Mouse (Mus musculus) forebrain, embryonic 15.5 days (tissue): ENCODE results near the gene Dohh. TPM values are rescaled to one million over a fixed set of nuclear protein-coding genes. Genes with fewer than 3 reads are reported as not detected.
A peak's percentile ranks its signal among the peaks of the same experiment; 100 is the strongest.

Experiments
- ATAC-seq: fragments of 200-750 bp; cut with Nextera tagmentation; replicated peaks from 2 replicates; pipeline ENCODE4 v1.8.0; 2017; ENCODE audit warnings: mild to moderate bottlenecking, moderate TSS enrichment, moderate library complexity
- H3K27ac ChIP-seq: fragments of 300-500 bp; sonication (generic); replicated peaks from 2 replicates; pipeline ENCODE4 v1.5.1; 2015; ENCODE audit warnings: mild to moderate bottlenecking, inconsistent platforms
- H3K27me3 ChIP-seq: fragments of 300-500 bp; sonication (generic); 2 replicates; pipeline ENCODE4 v1.6.1; 2015; ENCODE audit warnings: inconsistent platforms
- H3K36me3 ChIP-seq: fragments of 300-500 bp; sonication (generic); 2 replicates; pipeline ENCODE4 v1.6.1; 2015; ENCODE audit warnings: mild to moderate bottlenecking, inconsistent platforms
- H3K4me1 ChIP-seq: fragments of 300-500 bp; sonication (generic); 2 replicates; pipeline ENCODE4 v1.6.1; 2015; ENCODE audit warnings: inconsistent platforms
- H3K4me2 ChIP-seq: fragments of 300-500 bp; sonication (generic); replicated peaks from 2 replicates; pipeline ENCODE4 v1.6.1; 2015; ENCODE audit warnings: mild to moderate bottlenecking, inconsistent platforms
- H3K4me3 ChIP-seq: fragments of 300-500 bp; sonication (generic); 2 replicates; pipeline ENCODE4 v1.5.1; 2015; ENCODE audit warnings: mild to moderate bottlenecking, inconsistent platforms
- H3K9ac ChIP-seq: fragments of 300-500 bp; sonication (generic); replicated peaks from 2 replicates; pipeline ENCODE4 v1.6.1; 2015; ENCODE audit warnings: mild to moderate bottlenecking, inconsistent platforms
- H3K9me3 ChIP-seq: fragments of 300-500 bp; sonication (generic); 2 replicates; pipeline ENCODE4 v1.6.1; 2016; ENCODE audit warnings: inconsistent platforms
- WGBS: fragments of 180-500 bp; shearing (Covaris S2); methylation state at CpG from one replicate; pipeline ENCODE4 v1.1.7; 2015; ENCODE audit warnings: mixed read lengths; 5-methylcytosine and 5-hydroxymethylcytosine counted together
- polyA plus RNA-seq: library from polyadenylated mRNA; unstranded; fragments of >200 nt; fragmentation: Nextera tagmentation; extraction: Ambion mirVana; gene quantifications from 2 replicates; pipeline ENCODE4 v1.2.1, GENCODE M21; 2015

Gene Dohh
- polyA plus RNA-seq, 1 experiment from 2014 or later = 88.2 TPM

DNA sequence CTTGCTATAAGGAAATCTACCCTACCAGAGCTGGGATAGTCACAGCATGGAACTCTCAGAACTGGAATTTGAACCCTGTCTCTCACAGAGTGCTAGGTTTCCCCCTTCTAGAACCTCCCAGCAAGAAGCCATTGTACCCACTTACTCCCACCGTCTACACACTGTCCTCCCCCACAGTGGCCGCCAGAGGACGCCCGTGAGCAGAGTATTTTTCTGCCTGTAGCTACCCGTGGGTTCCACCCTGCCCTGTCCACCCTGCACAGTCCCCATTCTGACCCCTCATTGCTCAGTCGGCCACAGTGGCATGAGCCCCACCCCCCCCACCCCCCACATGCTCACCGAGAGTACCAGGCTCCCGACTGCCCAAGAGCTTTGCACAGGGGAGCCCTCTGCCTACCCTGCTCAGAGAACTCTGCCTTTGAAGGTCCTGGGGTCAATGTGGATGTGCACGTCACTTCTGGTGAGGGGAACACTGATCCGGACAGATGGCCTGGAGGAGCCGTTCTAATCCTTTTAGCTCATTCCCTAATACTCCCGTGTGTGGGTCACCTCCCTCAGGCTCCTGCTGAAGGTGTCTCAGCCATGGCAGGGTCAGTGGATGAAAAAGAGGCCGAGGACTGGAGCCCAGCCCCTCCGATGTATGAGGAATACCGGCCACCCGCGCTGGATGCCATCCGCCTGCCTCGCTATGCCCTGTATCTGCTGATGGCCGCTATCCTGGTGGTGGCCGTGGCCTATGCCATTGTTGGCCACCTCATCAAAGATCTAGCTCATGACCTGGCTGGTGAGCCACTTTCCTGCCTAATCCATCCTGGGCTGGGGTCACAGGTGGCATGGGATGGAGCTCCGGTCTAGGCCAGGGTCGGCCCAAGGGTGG is 5.8 kb downstream of the Dohh start:
- WGBS = 63% methylated on average over 23 of the region's 23 CpGs
- H3K4me2 ChIP-seq = no peak overlapping the region
- no peaks in the 10 kb centered on the region for H3K9me3 ChIP-seq
- H3K4me3 ChIP-seq = no peak overlapping the region
- H3K27ac ChIP-seq = no peak overlapping the region
- H3K27me3 ChIP-seq = no peaks in the 10 kb centered on the region
- peak; percentile 53; the same call in 1 of the 2 replicates for ATAC-seq
- H3K36me3 ChIP-seq = peaks cover 22% of the 10 kb centered on the region
- no peak overlapping the region for H3K9ac ChIP-seq
- H3K4me1 ChIP-seq = peaks cover 25% of the 10 kb centered on the region

DNA sequence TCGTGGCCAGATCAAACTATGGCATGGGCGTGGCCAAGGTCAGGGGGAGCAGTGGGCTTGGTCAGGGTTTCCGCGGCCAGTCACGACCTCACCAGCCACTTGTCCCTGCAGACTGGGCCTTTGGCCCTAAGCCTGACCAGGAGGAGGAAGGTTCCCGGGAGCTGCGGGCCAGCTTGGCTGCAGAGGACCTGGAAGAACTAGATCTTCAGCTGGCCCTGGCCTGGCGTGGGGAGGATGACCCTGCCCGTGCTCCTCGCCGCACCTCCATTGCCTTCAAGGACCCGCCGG is 6.4 kb downstream of the Dohh start:
- Histone ChIP-seq H3K9ac (no peak overlapping the region), H3K9me3 (no peaks in the 10 kb centered on the region), H3K4me3 (no peak overlapping the region), H3K27me3 (no peaks in the 10 kb centered on the region), H3K36me3 (peaks cover 22% of the 10 kb centered on the region), H3K4me1 (peaks cover 19% of the 10 kb centered on the region), H3K27ac (no peak overlapping the region), H3K4me2 (no peak overlapping the region)
- ATAC-seq = no peak
- 88% methylated on average over 13 of the region's 13 CpGs for WGBS

DNA sequence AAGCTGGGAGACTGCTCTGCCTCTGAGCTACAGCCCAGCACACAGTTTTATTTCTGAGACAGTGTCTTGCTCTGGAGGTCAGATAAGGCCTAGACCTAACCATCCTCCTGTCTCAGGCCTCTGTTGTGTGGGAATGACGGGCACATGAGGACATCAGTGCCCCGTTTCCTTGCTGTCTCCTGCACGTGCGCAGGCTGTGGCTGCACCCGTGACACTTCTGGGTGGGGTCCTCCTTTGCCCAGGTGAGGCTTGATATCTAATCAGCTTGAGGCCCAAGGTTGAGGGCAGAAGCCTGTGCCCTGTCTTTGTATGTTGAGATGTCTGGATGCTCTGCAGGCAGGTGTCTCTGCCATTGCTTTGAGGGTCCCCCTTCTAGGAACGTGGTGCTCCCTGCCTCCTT is 8.0 kb downstream of the Dohh start:
- Histone ChIP-seq H3K27me3 (no peaks in the 10 kb centered on the region), H3K4me1 (peaks cover 21% of the 10 kb centered on the region), H3K4me3 (no peak overlapping the region), H3K9ac (no peak overlapping the region), H3K36me3 (peaks cover 13% of the 10 kb centered on the region), H3K27ac (no peak overlapping the region), H3K4me2 (no peak overlapping the region), H3K9me3 (no peaks in the 10 kb centered on the region)
- no peak for ATAC-seq
- 84% methylated on average over 6 of the region's 6 CpGs for WGBS

DNA sequence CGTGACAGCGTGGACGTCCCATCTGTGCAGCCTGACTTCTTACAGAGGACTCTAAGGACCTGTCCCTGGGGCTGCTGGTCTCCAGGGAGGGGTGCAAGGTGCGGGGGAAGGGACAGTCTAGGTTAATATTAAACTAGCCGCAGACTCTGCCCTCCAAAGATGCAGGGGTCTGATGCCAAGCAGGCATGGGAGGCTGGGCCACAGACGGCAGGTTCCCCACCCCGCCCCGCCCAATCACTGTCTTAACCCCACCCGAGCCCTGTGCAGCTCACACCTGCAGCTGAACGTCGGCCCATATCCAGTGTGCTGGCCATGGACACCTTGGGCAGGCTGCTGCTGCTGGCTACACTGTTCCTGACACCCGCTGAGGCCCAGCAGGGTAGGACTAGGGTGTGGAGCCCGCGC is 8.6 kb downstream of the Dohh start, which contains the start of gene Smim24:
Gene Smim24 (plus strand): TSS at position 271 of the 405 bp plus-strand sequence.
- 74% methylated on average over 14 of the region's 14 CpGs for WGBS
- H3K9ac ChIP-seq = peak within 1 kb of the TSS; percentile 37
- H3K4me3 ChIP-seq = peak within 1 kb of the TSS; percentile 20

DNA sequence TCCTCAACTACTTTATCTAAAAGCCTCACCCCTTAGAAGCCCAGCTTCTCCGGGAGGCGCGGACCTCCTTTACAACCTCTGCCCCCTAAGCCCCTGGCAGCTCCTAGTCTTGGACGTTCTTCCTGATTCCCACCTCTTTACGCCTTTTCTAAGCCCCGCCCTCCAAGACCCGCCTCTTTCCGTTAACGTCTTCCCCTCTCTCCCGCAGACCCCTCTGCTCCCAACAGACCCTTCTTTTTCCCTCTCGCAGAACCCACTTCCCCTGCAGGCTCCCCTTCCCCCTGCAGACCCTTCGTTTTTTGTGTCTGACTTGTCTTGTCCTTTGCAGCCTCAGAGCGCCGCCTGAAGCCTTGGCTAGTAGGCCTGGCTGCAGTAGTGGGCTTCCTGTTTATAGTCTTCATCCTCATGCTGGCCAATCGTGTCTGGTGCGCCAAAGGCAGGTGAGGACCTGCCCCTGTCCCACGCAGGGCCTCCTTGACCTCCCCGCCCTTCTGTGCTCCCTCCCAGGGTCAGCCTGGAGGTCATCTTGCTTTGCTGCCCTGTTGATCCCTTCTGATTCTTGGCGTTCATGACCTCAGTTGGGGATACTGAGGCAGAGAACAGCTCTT is 9.3 kb downstream of the Dohh start:
- H3K4me2 ChIP-seq = peak overlapping the region; percentile 36
- H3K9ac ChIP-seq = peak overlapping the region; percentile 37
- no peak for ATAC-seq
- no peak overlapping the region for H3K27ac ChIP-seq
- peak overlapping the region; percentile 20 for H3K4me3 ChIP-seq
- H3K9me3 ChIP-seq = no peaks in the 10 kb centered on the region
- H3K27me3 ChIP-seq = no peaks in the 10 kb centered on the region
- WGBS = 8% methylated on average over 19 of the region's 19 CpGs
- H3K4me1 ChIP-seq = peaks cover 21% of the 10 kb centered on the region
- no peaks in the 10 kb centered on the region for H3K36me3 ChIP-seq

More for the DNA sequence above, 8.6 kb downstream of the Dohh start, which contains the start of gene Smim24:
- Histone ChIP-seq H3K9me3 (no peaks in the 10 kb centered on the region), H3K27me3 (no peaks in the 10 kb centered on the region), H3K4me1 (peaks cover 21% of the 10 kb centered on the region), H3K4me2 (peak within 1 kb of the TSS; percentile 36), H3K36me3 (peaks cover 7% of the 10 kb centered on the region), H3K27ac (no peak within 1 kb of the TSS)
- ATAC-seq = no peak

DNA sequence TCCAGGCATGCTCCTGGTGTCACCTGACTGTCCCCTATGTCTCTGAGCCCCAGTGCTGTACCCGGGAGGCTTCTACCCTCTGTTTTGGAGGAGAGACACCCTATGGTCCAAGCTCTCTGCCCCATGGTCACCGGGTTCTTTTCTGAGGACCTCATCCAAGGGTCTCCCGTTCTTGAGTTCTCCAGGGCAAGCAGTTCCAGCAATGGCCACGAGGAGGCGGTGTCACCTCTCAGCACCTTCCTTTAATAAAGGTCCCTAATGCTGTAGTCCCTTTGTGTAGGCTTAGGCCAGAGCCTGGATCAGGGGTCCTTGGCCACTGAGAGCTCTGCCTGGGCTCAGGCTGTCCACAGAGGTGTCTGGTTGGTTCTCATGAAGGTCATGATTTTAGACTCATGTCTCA is 10.9 kb downstream of the Dohh start:
- Histone ChIP-seq H3K27ac (0 out of 2 replicates have a peak overlapping the region, but pooled peaks have one; percentile 17), H3K4me1 (peaks cover 26% of the 10 kb centered on the region), H3K4me3 (no peak overlapping the region), H3K4me2 (no peak overlapping the region), H3K27me3 (no peaks in the 10 kb centered on the region), H3K9ac (no peak overlapping the region), H3K9me3 (no peaks in the 10 kb centered on the region), H3K36me3 (0 out of 2 replicates have a peak, but pooled peaks cover 2% of the 10 kb centered on the region)
- no peak for ATAC-seq
- 16% methylated on average over 5 of the region's 5 CpGs for WGBS

DNA sequence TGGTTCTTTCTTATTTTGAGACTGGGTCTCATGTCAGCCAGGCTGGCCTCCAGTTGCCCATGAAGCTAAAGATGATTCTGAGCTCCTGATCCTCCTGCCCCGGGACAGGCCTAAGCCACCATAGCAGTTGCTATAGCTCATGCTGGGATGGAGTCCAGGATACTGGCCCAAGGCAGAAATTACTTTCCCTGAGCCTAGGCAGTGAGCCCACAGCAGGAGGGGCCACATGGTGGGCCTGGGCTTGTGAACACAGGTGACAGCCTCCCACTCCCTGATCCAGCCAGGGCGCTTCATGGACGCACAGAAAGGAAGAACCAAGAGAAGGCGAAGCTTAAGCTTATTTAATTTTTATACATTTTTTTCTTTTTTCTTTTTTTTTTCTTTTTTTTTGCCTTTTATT is 11.6 kb downstream of the Dohh start:
- H3K36me3 ChIP-seq = peaks cover 7% of the 10 kb centered on the region; the same call in 1 of the 2 replicates
- no peaks in the 10 kb centered on the region for H3K9me3 ChIP-seq
- no peak for ATAC-seq
- H3K27me3 ChIP-seq = no peaks in the 10 kb centered on the region
- H3K9ac ChIP-seq = 0 out of 2 replicates have a peak overlapping the region, but pooled peaks have one; percentile 21
- H3K27ac ChIP-seq = 0 out of 2 replicates have a peak overlapping the region, but pooled peaks have one; percentile 14
- H3K4me3 ChIP-seq = no peak overlapping the region
- H3K4me2 ChIP-seq = no peak overlapping the region
- H3K4me1 ChIP-seq = peaks cover 33% of the 10 kb centered on the region
- WGBS = 78% methylated on average over 4 of the region's 4 CpGs

DNA sequence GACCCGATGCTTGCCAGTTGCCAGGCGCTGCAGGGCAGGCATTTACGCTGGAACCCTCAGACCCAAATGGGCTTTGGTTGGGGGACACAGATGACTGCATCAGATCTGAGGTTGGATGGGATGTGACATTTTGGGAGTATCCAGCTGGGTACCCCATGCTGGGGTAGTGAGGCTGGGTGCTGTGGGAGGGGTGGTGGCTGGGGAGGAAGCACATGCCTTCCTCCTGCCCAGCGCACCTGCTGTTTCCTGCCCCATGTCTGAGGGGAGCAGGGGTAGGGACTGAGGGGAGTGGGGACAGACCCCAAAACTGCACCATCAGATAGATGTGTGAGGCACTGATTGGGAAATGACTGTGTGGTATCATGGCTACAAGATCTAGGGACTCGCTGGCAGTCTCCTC is 12.5 kb downstream of the Dohh start:
- no peak for ATAC-seq
- Histone ChIP-seq H3K9ac (peak overlapping the region; percentile 21; the same call in 1 of the 2 replicates), H3K27ac (no peak overlapping the region; the same call in 1 of the 2 replicates), H3K9me3 (no peaks in the 10 kb centered on the region), H3K27me3 (no peaks in the 10 kb centered on the region), H3K36me3 (peaks cover 7% of the 10 kb centered on the region; the same call in 1 of the 2 replicates), H3K4me3 (no peak overlapping the region), H3K4me1 (peaks cover 42% of the 10 kb centered on the region), H3K4me2 (no peak overlapping the region)
- 67% methylated on average over 5 of the region's 5 CpGs for WGBS

DNA sequence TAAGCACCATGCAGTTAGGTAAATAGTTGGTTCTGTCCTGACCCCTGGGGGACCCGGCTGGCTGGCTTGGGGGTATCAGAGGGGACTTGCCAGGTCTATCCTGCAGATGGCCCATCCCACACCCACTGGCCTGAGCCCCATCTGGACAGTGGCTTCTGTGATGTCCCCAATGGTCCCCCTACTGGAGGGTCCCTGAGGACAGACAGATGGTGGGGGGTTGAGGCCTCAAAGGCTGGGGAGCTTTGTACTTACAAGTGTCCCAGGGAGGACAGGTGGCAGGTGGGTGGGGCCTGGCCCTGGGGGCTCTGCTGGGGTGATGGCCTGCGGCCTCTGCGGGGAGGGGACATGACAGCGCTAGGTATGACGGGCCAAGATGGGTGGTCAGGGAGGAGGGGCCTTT is 15.1 kb downstream of the Dohh start:
- H3K36me3 ChIP-seq = peaks cover 7% of the 10 kb centered on the region; the same call in 1 of the 2 replicates
- 71% methylated on average over 5 of the region's 5 CpGs for WGBS
- no peak overlapping the region for H3K9ac ChIP-seq
- H3K27me3 ChIP-seq = peaks cover under 1% of the 10 kb centered on the region; the same call in 1 of the 2 replicates
- H3K9me3 ChIP-seq = no peaks in the 10 kb centered on the region
- no peak overlapping the region for H3K4me3 ChIP-seq
- ATAC-seq = no peak
- H3K4me1 ChIP-seq = peaks cover 48% of the 10 kb centered on the region
- 0 out of 2 replicates have a peak overlapping the region, but pooled peaks have one; percentile 43 for H3K4me2 ChIP-seq
- H3K27ac ChIP-seq = no peak overlapping the region

DNA sequence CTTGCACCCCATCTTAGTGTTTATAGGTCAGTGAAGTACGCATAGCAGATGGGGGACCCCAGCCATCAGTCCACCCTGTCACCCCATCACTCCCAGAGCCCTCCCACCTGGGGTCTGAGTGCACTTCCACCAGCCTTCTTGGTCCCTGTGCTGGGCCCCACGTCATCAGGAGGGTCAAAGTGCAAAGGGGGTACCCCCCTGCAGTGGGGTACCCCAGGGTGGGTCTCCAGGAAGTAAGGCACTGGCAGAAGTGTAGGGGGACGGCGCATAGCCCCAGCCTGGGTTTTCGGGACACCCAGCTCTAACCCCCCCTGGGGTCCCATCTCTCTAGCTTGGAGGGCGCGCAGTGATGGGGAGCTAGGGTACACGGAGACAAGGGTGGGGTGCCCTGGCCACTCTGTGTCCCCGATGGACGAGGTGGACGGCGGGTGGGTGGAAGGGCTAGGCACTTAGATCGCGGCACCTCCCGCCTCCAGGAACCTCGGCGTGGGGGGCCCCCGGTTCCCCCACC is 15.6 kb downstream of the Dohh start:
- H3K4me3 ChIP-seq = 0 out of 2 replicates have a peak overlapping the region, but pooled peaks have one; percentile 26
- WGBS = 82% methylated on average over 18 of the region's 18 CpGs
- peaks cover 48% of the 10 kb centered on the region for H3K4me1 ChIP-seq
- no peak for ATAC-seq
- no peaks in the 10 kb centered on the region for H3K9me3 ChIP-seq
- no peak overlapping the region for H3K9ac ChIP-seq
- H3K4me2 ChIP-seq = peak overlapping the region; percentile 43
- H3K36me3 ChIP-seq = peaks cover 10% of the 10 kb centered on the region; the same call in 1 of the 2 replicates
- peaks cover 6% of the 10 kb centered on the region; the same call in 1 of the 2 replicates for H3K27me3 ChIP-seq
- no peak overlapping the region; the same call in 1 of the 2 replicates for H3K27ac ChIP-seq

DNA sequence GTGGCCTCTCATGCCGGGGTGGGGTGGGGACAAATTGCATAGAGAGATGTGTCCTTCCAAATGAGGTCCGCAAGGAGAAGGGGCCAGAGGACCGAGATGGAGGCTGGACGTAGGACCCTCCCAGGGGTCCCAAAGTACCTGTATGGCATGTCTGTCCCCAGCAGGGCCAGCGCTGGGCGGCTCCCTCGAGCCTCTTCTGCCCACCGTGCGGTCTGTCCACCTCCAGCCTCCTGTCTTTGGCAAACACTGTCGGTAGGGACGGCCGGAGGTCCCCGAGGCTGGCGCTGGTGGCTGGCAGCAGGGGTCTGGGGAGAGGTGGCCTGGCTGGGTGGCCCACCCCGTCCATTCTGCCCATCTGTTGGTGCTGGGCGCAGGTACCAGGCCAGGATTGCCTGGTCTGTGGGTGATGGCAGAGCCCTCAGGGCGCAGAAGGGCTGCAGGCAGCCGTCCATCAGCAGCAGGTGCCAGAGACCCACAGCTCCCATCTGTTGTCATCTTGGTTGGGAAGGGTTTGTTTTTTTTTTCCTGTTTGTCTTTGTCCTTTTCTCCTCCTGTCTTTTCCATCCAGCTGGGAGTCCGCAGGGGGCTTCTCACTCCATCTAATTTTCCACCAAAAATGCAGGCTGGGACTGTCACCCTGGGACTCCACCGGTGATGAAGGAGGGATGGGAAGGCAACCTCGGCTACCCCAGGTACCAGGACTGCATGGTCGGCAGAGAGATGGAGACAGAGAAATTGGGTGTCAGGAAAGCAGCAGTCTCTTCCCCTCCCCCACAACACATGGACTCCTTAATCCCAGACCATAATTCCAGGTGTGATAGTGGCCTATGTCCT is 16.4 kb downstream of the Dohh start:
- peak overlapping the region; percentile 26 for H3K4me3 ChIP-seq
- H3K36me3 ChIP-seq = peaks cover 11% of the 10 kb centered on the region; the same call in 1 of the 2 replicates
- H3K9me3 ChIP-seq = no peaks in the 10 kb centered on the region
- no peak for ATAC-seq
- WGBS = 45% methylated on average over 21 of the region's 22 CpGs
- peaks cover 7% of the 10 kb centered on the region; the same call in 1 of the 2 replicates for H3K27me3 ChIP-seq
- H3K4me2 ChIP-seq = peak overlapping the region; percentile 43
- H3K27ac ChIP-seq = peak overlapping the region; percentile 79
- peaks cover 48% of the 10 kb centered on the region for H3K4me1 ChIP-seq
- peak overlapping the region; percentile 34; the same call in 1 of the 2 replicates for H3K9ac ChIP-seq
